Mouse (Mus musculus) neural tube, embryonic 13.5 days (tissue): ENCODE results near the gene Skint4. TPM values are rescaled to one million over a fixed set of nuclear protein-coding genes. Genes with fewer than 3 reads are reported as not detected.

Source experiments
- ATAC-seq: fragments of 200-750 bp; cut with Nextera tagmentation; 2 replicates; pipeline ENCODE4 v1.8.0; 2017; ENCODE audit warnings: low read depth, mild to moderate bottlenecking, moderate TSS enrichment, moderate library complexity
- H3K27ac ChIP-seq: fragments of 300-500 bp; sonication (generic); replicated peaks from 2 replicates; pipeline ENCODE4 v1.5.1; 2015; ENCODE audit warnings: moderate library complexity, mild to moderate bottlenecking, inconsistent platforms
- H3K27me3 ChIP-seq: fragments of 300-500 bp; sonication (generic); 2 replicates; pipeline ENCODE4 v1.6.1; 2015; ENCODE audit warnings: mild to moderate bottlenecking, inconsistent platforms
- H3K36me3 ChIP-seq: fragments of 300-500 bp; sonication (generic); 2 replicates; pipeline ENCODE4 v1.6.1; 2015; ENCODE audit warnings: mild to moderate bottlenecking, inconsistent platforms
- H3K4me1 ChIP-seq: fragments of 300-500 bp; sonication (generic); replicated peaks from 2 replicates; pipeline ENCODE4 v1.6.1; 2015; ENCODE audit warnings: inconsistent platforms
- H3K4me2 ChIP-seq: fragments of 300-500 bp; sonication (generic); 2 replicates; pipeline ENCODE4 v1.6.1; 2015; ENCODE audit warnings: inconsistent platforms, mild to moderate bottlenecking, moderate library complexity
- H3K4me3 ChIP-seq: fragments of 300-500 bp; sonication (generic); 2 replicates; pipeline ENCODE4 v1.5.1; 2015; ENCODE audit warnings: mild to moderate bottlenecking, inconsistent platforms
- H3K9ac ChIP-seq: fragments of 300-500 bp; sonication (generic); 2 replicates; pipeline ENCODE4 v1.6.1; 2015; ENCODE audit warnings: moderate library complexity, mild to moderate bottlenecking, inconsistent platforms
- H3K9me3 ChIP-seq: fragments of 300-500 bp; sonication (generic); 2 replicates; pipeline ENCODE4 v1.6.1; 2016; ENCODE audit warnings: inconsistent platforms
- polyA plus RNA-seq: library from polyadenylated mRNA; unstranded; fragments of >200 nt; fragmentation: Nextera tagmentation; extraction: Ambion mirVana; gene quantifications from 2 replicates; pipeline ENCODE4 v1.2.1, GENCODE M21; 2015

The Skint4 gene
- polyA plus RNA-seq, result not detected in 2 replicates

DNA sequence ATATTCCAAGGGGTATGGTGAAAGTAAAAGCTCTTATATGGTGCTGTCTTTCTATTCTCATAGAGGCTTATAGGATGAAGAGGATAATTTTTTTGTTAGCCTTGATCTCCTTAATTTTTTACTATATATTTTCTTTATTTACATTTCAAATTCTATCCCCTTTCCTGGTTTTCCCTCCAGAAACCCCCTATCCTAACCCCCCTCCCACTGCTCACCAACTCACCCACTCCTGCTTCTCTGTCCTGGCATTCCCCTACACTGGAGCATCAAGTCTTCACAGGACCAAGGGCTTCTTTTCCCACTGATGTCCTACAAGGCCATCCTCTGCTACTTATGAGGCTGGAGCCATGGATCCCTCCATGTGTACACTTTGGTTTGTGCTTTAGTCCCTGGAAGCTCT lies at the start of gene Skint4:
Gene Skint4 (plus strand): TSS at position 301 of the 400 bp plus-strand sequence.
- Histone ChIP-seq H3K4me2 (no peak within 1 kb of the TSS), H3K4me1 (no peaks in the 10 kb centered on the region), H3K27ac (no peak within 1 kb of the TSS), H3K9me3 (no peaks in the 10 kb centered on the region), H3K9ac (no peak within 1 kb of the TSS), H3K27me3 (no peaks in the 10 kb centered on the region), H3K4me3 (no peak within 1 kb of the TSS), H3K36me3 (no peaks in the 10 kb centered on the region)
- no peak for ATAC-seq

Other genes with a start within 250 kb of the Skint4 start
- gene Slc5a9, start 169.1 kb upstream of the Skint4 start, polyA plus RNA-seq, result 0.14 TPM in 1 of 2 replicates, not detected in the other
- not detected in 2 replicates for gene Skint8, start 152.6 kb upstream of the Skint4 start, polyA plus RNA-seq
- gene Skint7, start 99.1 kb upstream of the Skint4 start, polyA plus RNA-seq, result not detected in 2 replicates
- gene Skint1, start 65.7 kb upstream of the Skint4 start, polyA plus RNA-seq, result not detected in 2 replicates
- not detected in 2 replicates for gene Skint3, start 160.2 kb downstream of the Skint4 start, polyA plus RNA-seq